Mouse (Mus musculus) brown adipose tissue, adult 24 weeks (tissue): Measurements from ENCODE around the gene Pias4. TPM values are rescaled to one million over a fixed set of nuclear protein-coding genes. Genes with fewer than 3 reads are reported as not detected.
"Not testable (repeated sequence)": the region's sequence is repeated elsewhere in the genome, so short reads cannot be mapped to it uniquely, and the experiment has no call there.

Experiments used
- H3K27ac ChIP-seq: fragments of 200-500 bp; replicated peaks from 2 replicates; pipeline ENCODE4 v1.5.1; 2012; ENCODE audit warnings: low read depth, mild to moderate bottlenecking, low read length
- H3K4me1 ChIP-seq: fragments of 200-500 bp; 2 replicates; pipeline ENCODE4 v1.6.1; 2012; ENCODE audit warnings: low read length, mixed read lengths; ENCODE audit not compliant: control insufficient read depth, insufficient read depth, insufficient read length
- H3K4me3 ChIP-seq: fragments of 200-500 bp; 2 replicates; pipeline ENCODE4 v1.5.1; 2012; ENCODE audit warnings: low read depth, mild to moderate bottlenecking, low read length, moderate library complexity; ENCODE audit not compliant: insufficient read depth
- polyA plus RNA-seq: library from polyadenylated mRNA; stranded (reverse); fragments of >200 nt; gene quantifications from 2 replicates; pipeline ENCODE4 v1.2.4, GENCODE M21; 2012; ENCODE audit not compliant: missing spikeins, insufficient read depth, insufficient read length

Gene Pias4
- polyA plus RNA-seq, 1 experiment, result 10.3 TPM

DNA sequence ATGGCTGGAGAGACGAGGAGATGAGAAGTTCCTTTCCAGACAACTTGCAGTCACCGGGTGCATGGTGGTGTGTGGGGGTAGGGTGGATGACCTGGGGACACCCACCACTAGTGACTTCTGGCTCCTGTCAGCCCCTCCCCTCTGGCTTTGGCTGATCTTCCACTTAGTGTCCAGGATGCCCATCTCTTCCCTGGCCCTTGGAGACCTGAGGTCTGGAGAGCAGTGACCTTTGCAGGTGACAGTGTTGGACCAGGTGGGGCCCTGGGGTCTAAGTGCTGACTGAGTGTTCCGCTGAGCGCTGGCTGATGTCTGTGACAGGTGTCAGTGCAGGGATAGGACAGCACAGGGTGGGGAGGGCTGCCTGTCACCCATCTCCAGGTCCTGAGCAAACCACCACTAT is 27.6 kb upstream of the Pias4 start:
- H3K27ac ChIP-seq, result 0 out of 2 replicates have a peak overlapping the region, but pooled peaks have one; percentile 8

DNA sequence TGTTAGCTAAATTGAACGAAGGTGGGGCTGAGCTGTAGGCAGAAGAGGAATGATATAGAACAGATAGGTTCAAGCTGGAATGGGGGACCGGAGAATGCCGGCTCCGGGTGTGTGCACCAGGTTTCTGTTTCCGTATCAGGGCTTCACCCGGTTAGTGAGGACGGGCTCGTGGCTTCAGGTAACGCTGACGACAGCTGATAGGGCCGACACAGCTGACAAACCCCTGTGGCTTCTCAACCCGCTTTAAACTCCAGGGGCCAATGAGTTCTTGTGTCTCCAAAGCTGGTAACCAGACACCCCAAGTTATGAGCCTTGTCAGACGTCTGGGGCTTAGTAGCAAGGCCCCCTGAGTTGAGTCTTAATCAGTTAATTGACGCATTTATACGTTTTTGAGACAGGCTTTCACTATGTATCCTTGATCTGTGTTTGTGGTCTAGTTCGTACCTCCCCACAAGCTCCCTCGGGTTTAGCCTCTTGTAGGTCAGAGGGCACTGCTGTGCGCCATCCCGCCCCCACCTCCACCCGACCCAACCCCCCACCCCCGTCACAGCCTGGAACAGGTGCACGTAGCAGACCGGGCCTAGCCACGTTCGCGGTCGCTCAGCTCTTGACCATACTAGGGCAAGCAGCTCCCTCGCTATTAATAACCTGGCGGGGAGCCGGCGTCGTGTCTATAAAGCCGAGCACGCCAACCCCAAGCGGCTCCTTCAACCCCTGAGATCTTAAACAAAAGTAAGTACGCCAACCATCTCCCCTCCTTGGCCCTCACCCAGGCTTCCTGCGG is 26.5 kb upstream of the Pias4 start:
- peaks cover 5% of the 10 kb centered on the region for H3K4me1 ChIP-seq
- H3K27ac ChIP-seq, result peak overlapping the region; percentile 8; the same call in 1 of the 2 replicates
- peak overlapping the region; percentile 13; the same call in 1 of the 2 replicates for H3K4me3 ChIP-seq

More for the DNA sequence above, 27.6 kb upstream of the Pias4 start:
- peak overlapping the region; percentile 3; the same call in 1 of the 2 replicates for H3K4me3 ChIP-seq
- H3K4me1 ChIP-seq, result peaks cover 5% of the 10 kb centered on the region

DNA sequence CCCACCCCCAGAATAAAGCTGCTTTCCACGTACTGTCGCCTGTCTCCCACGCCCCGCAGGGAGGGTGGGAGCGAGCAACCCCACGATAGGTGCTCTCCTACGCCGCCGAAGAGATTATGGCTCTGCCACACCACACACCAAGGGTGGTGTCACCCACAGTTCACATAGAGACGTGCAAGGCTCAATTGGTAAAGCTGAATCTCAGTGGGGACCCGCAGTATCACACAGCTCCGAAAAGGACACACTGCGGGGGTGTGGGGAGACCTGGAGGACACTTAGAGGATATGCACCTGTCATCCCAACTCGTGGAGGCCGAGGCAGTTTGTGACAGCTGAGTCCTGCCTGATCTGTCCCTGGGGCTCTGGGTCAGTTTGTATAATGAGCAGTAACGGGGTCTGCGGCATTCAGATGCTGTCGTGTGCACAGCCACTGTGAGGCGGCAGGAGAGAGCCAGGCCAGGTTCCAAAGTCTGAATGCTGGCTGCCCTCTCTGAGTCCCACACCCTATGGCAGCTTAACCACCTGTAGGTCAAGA is 25.3 kb upstream of the Pias4 start:
- H3K4me1 ChIP-seq, result peaks cover 5% of the 10 kb centered on the region
- no peak overlapping the region for H3K27ac ChIP-seq
- peak overlapping the region; percentile 69 for H3K4me3 ChIP-seq

DNA sequence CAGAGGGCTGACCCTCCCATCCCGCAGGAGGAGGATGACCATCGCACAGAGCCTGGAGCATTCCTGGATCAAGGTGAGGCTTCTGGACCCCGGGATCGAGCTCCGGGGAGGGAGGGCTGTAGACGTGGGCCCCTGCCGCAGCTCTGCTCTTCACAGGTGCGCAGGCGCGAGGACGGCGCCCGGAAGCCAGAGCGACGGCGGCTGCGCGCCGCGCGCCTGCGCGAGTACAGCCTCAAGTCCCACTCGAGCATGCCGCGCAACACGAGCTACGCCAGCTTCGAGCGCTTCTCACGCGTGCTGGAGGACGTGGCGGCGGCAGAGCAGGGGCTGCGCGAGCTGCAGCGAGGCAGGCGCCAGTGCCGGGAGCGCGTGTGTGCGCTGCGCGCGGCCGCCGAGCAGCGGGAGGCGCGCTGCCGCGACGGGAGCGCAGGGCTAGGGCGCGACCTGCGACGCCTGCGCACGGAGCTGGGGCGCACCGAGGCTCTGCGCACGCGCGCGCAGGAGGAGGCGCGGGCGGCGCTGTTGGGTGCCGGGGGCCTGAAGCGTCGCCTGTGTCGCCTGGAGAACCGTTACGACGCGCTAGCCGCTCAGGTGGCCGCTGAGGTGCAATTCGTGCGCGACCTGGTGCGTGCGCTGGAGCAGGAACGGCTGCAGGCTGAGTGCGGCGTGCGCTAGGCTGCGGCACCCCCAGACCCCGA is 24.7 kb upstream of the Pias4 start:
- H3K4me1 ChIP-seq, result peaks cover 5% of the 10 kb centered on the region
- H3K27ac ChIP-seq, result peak overlapping the region; percentile 66

DNA sequence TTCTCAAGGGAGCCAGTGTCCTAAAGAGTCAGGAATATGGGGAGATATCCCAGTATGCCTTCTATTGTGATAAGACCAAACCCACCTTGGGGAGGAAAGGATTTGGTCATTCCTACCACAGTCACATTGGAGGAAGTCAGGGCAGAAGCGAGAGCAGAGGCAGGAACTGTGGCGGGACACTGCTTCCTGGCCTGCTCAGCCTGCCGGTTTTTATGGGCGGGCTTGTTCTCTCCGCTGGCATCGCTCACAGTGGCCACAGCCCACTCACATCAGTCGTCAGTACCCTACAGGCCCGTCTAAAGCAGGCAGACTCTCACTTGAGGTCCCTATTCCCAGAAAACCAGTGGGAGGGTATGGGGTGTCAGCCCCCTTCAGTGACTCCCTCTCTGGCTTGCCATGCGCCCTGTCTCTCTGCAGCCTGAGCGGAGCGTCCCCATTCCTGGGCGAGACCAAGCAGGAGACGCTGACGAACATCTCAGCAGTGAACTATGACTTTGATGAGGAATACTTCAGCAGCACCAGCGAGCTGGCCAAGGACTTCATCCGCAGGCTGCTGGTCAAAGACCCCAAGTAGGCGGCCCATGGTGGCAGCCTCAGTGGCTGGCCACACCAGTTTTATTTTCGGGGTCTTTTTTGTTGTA is 23.7 kb upstream of the Pias4 start:
- Histone ChIP-seq H3K4me3 (no peak overlapping the region), H3K4me1 (peaks cover 5% of the 10 kb centered on the region), H3K27ac (no peak overlapping the region)

More for the DNA sequence above, 24.7 kb upstream of the Pias4 start:
- H3K4me3 ChIP-seq, result peak overlapping the region; percentile 69

DNA sequence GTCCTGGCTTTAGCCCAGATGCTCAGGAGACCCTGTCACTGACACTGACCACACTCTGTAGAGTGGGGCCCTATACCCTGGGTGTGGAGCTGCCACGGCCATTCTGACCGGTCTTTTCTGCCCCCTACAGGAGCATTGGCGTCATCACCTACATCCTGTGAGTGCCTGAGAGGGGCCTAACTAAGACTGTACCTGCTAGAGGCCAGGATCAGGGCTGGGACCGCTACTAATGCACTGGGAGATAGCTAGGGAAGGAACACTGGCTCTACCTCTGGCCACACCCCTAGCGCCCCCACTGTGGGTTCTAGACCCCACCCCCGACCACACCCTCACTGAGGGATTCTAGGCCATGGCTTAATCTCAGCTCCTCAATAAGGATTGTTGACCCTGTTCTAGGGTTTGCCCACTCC is 23.2 kb upstream of the Pias4 start:
- Histone ChIP-seq H3K4me3 (no peak overlapping the region), H3K27ac (no peak overlapping the region), H3K4me1 (peaks cover 5% of the 10 kb centered on the region)

DNA sequence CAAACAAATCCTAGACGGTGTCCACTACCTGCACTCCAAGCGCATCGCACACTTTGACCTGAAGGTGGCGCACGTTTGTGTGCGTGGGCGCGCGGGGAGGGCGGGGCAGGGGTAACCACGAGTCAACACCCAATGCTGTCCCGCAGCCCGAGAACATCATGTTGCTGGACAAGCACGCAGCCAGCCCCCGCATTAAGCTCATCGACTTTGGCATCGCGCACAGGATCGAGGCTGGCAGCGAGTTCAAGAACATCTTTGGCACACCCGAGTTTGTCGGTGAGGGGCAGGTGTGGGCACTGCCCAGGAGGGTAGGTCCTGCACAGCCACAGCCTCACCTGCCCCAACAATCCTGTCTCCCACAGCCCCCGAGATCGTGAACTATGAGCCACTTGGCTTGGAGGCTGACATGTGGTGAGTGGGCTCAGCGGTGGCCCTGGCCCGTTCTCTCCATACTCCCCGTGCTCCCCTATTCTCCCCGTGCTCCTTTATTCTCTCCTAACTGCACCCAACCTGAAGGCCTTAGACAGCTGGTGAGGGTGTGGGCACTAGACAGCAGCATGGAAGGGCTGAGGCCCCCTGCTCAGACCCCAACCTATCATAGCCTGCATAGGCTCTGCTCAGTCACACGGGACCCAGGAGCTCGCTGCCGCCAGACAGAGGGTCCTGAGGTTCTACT is 22.7 kb upstream of the Pias4 start:
- Histone ChIP-seq H3K4me3 (no peak overlapping the region), H3K27ac (no peak overlapping the region), H3K4me1 (peaks cover 5% of the 10 kb centered on the region)

DNA sequence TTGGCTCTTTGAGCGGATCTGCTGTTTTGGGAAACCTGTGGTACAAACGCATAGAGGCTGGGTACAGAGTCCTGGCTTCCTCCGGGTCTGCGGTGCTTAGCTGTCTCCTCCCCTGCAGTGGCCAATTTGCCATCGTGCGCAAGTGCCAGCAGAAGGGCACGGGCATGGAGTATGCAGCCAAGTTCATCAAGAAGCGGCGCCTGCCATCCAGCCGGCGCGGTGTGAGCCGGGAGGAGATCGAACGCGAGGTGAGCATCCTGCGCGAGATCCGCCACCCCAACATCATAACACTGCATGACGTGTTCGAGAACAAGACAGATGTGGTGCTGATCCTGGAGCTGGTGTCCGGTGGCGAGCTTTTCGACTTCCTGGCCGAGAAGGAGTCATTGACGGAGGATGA is 22.1 kb upstream of the Pias4 start:
- H3K4me3 ChIP-seq, result no peak overlapping the region
- H3K4me1 ChIP-seq, result peaks cover 5% of the 10 kb centered on the region
- no peak overlapping the region for H3K27ac ChIP-seq

DNA sequence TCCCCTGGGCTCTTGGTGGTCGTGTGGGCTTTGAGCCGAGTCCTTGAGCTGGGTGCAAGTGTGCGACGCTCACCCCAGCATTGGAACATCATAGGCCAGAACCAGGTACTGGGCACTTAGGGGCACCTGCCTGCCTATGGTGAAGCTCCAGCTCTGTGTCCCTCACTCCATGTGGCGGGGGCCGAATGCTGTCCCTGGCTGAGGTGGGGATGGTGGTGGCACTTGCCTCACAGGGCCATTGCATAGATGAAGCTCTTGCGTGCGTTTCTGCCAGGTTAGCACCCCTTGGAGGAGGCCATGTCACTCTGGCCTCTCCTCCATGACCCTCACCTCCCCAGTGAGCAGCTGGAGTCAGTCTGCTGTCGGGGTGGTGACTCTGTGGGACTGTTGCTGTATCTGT is 19.4 kb upstream of the Pias4 start:
- no peak overlapping the region for H3K27ac ChIP-seq
- no peaks in the 10 kb centered on the region for H3K4me1 ChIP-seq
- no peak overlapping the region for H3K4me3 ChIP-seq

DNA sequence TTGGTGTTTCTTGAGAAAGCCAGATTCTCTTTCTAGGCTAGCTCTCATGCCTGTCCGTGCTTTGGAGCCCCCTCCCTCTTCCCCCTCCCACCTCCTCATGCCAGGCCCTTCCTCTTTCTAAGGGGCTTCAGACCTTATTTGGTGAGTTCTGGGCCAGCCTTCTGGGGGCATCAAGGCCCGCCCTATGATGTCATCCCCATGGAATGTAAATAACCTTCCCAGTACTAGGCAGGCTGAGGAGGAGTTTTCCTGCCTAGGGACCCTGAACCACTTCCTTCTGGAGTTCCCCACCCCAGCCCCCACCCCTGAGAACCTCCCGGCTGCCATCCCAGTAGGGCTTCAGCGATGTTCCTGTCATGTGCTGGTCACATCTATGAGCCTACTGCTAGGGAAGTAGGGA is 17.0 kb upstream of the Pias4 start:
- Histone ChIP-seq H3K4me3 (no peak overlapping the region), H3K27ac (peak overlapping the region; percentile 26; the same call in 1 of the 2 replicates), H3K4me1 (no peaks in the 10 kb centered on the region)

DNA sequence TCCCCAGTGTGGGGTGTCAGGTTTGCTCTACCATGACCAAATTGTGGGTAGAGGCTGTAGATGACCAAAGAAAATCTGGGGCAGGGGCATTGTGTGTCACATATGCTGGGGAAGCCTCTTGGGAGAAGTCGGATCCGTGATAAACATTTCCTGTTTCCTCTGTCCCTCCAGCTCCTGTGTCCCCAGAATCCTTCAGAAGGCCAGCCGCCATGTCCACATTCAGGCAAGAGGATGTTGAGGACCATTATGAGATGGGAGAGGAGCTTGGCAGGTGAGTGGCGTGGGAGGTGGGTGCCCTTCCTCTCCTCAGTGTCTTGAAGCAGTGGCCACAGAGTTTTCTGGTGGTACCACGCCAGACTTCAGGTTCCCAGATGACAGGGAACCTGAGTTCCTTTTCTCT is 16.1 kb upstream of the Pias4 start, which contains the start of gene 4930442H23Rik:
Gene 4930442H23Rik, minus strand, starts transcription at position 45 of the 400 bp plus-strand sequence.
- no peaks in the 10 kb centered on the region for H3K4me1 ChIP-seq
- H3K4me3 ChIP-seq, result peak within 1 kb of the TSS; percentile 75
- H3K27ac ChIP-seq, result peak within 1 kb of the TSS; percentile 82

DNA sequence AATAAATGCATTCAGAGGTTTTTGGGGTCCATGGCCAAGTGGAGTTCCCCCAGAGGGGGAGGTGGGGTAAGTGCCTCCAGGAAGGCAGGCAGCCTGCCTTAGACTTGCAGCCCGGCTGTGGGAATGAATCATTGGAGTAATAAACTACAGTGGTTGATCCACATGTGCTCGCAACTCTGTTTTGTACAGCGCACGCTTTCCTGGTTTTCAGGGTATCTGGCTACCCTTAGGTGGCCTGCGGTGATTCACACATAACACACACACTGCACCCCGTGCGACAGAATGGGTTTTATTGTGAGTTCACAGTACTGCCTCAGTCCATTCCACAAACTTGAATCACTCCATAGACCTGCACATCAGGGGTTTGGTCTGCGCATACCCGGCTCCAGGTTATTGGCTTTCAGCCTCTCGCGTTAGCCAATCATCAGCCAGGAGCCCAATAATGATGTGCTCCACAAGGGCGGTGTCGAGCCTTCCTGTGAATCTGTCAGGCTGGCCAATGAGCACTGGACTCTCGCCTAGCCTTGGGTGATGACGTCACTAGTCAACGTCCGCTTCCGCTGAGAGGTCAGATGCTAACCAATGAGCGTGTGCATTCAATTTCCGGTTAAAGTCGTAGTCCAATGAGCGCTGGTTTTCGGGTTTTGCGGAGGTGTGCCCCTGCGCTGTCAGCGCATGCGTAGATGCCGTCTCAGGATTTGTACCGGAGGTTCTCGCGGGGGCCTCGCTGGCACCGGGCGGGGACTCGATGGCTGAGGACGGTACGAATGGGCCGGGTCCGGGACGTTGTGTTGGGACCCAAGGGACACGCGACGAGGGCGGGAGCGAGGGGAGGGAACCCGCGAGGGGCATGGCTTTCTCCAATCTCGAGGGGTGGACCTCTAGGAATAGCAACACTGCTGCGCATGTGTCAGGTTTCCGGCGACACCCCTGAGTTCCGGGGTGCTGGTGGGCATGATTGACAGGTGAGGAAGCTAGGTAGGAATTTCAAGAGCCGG is 14.9 kb upstream of the Pias4 start, which contains the start of gene Dapk3:
Gene Dapk3, plus strand, starts transcription at position 670 of the 998 bp plus-strand sequence.
- Histone ChIP-seq H3K4me1 (no peaks in the 10 kb centered on the region; the same call in 1 of the 2 replicates), H3K4me3 (peak within 1 kb of the TSS; percentile 75), H3K27ac (peak within 1 kb of the TSS; percentile 82)

DNA sequence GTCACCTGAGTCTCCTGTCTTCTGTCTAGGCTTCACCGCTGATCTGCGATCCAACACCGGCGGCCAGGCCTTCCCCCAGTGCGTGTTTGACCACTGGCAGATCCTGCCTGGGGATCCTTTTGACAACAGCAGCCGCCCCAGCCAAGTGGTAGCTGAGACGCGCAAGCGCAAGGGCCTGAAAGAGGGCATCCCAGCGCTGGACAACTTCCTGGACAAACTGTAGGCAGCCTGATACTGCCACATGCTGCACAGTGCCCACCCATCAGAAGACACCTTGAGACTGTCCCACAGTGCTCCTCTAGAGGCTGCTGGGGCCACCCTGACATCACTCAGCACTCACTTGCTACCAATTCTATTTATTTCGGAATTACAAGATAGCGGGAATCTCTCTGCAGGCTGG is 14.1 kb upstream of the Pias4 start:
- H3K4me3 ChIP-seq, H3K4me1 ChIP-seq, H3K27ac ChIP-seq: not testable (repeated sequence)
